Mouse (Mus musculus): Measurements from ENCODE around the gene Zdhhc14. TPM values are rescaled to one million over a fixed set of nuclear protein-coding genes. Genes with fewer than 3 reads are reported as not detected.

Gene Zdhhc14
- polyA plus RNA-seq, 2 experiments from 2014 or later, result 0.19 TPM; not detected in 1

DNA sequence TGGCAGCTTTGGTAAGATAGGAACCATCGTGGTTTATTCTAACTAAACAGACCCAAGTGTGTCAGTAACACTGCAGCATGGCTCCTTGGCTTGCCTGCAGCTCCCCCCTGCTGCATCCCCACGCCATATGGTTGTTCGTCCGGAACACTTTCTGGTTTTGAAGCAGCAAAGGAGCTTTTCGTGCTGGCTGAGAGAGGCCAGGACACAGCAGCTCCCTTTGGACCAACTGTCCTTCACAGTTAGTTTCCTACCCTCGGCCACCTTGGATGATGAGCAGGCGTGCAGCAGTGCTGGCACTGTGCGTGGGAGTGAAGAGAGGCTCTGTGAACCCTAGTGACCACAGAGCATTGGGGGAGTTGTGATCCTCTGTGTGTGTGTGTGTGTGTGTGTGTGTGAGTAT lies 64.2 kb downstream of the Zdhhc14 start:
- ATAC-seq, result no peak

DNA sequence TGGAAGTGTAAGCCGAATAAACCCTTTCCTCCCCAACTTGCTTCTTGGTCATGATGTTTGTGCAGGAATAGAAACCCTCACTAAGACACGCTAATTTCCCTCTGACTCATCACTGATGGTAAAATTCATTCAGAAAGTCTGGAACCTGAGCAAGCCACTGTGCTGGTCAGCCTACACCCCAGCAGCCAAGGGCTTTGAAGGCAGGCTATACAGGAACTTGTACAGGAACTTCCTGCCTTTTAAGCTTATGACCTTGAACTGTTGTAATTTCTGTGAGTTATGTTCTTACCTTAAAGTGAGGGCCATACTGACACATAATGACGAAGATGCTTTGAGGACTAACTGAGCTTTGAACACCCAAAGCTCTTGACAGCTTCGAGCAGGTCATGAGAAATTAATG lies 67.9 kb downstream of the Zdhhc14 start:
- no peak for ATAC-seq

DNA sequence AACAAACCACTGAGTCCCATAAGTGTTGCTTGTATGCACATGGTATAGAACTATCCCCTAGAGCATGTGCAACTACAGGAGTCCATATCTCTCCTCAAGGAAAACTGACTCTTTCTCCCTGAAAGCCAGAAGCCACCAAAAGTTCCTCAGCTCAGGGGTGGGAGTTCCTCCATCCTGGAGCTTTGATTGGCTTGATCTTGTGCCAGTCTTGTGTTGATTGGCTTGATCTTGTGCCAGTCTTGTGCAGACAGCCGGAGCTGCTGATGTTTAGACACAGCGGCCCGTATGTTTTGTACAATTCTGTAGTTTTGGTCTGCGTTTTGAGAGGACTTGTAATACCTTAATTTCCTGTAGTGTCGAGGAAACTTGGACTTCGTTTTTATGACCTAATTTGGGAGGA lies 70.8 kb downstream of the Zdhhc14 start:
- no peak for ATAC-seq

DNA sequence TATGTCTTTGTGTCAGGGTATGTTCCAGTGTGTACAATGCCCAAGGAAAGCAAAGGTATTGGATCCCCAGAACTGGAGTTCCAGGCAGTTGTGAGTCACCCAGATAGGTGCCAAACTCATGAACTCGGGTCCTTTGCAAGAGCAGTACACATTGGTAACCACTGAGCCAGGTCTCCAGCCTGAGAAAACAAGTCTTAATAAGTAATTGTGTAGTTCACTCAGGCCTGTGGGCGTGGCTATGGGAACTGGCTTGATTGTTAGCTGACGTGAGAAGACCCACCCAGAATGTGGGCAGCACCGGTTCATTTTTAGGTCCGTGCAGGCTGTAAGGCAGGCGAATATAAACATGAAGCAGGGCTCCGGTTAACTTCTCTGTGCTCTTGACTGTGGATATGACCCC lies 73.6 kb downstream of the Zdhhc14 start:
- ATAC-seq, result no peak

DNA sequence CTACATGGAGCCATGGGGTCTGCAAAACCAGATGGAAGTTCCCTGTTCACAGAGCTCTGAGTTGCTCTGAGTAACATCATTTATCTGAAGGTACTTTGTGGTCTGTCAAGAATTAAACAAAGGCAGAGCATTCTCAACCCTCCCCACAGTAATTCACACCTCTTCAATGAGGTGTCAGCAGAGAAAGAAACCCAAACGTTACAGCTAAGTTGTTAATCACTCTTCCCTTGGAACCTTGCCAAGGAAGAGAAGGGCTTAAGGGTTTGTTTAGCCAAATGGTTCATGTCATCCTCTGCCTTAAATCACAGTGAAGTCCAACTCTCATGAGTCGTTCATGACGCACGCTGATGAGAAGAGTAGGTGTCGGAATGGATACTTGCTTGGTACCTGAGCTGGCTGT lies 75.6 kb downstream of the Zdhhc14 start:
- no peak for ATAC-seq

DNA sequence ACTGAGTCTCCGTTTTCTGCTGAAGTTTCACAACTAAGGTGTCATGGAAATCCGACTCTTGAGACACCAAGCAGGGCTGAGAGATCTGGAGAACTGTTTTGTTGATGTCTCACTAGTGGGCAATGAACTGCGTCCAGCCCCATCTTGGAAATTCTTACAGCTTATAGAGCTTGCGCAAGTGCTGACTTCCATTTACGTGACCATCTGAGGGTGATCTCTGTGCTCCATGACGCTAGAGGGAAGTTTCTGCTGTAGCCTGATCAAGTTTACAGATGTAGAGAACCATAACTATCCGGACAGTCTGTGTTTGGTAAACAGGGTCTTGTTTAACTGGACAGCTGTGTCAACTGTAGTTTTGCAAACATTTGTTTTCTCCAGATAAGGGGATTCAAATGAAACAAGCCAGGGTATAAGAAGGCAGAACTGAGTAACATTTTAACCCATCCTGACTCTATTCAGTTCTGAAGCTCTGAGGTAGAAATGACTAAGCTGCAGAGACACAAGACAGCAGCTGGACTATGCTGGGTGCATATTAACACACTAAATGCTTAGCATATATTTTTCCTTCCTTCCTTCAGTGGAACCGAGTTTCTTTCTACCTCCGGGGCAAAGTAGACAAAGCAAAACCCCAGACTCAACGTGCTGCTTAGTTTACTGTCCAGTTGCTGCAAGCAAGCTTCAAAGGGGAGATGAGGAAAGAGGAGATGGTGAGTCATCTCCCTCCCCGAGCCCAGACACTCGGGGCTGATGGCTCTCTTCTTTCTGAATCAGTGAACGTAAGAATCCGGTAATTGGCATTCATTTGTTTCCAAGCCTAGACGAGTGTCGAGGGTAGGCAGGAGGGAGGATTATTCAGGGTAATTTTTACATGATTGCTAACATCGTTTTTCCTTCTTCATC lies 77.0 kb downstream of the Zdhhc14 start:
- no peak for ATAC-seq

DNA sequence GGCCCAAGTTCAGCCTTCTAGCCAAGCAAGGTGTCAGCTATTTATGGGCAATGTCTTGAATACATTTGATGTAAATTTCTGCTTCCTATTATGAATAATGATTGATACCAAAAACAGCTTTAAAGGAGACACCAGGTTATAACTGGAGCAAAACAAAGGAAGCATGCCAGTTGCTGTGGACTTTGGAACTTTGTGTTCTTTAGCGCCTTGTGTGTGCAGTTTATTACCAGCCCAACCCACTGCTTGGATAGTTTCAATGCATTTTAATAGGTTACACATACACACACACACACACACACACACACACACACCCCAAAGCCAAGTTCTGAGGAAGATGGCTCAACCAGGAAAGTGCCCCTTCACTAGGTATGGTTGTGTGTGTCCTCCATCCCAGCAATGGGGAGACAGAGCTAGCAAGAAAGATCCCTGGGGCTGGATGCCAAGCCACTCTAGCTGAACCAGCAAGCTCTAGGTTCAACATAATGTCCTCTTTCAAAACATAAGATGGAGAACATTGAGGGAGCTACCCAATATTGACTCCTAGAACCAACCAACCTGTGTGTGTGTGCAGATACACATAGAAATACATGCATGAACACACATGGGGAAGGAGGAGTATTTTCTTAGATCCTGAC lies 79.9 kb downstream of the Zdhhc14 start:
- no peak for ATAC-seq

DNA sequence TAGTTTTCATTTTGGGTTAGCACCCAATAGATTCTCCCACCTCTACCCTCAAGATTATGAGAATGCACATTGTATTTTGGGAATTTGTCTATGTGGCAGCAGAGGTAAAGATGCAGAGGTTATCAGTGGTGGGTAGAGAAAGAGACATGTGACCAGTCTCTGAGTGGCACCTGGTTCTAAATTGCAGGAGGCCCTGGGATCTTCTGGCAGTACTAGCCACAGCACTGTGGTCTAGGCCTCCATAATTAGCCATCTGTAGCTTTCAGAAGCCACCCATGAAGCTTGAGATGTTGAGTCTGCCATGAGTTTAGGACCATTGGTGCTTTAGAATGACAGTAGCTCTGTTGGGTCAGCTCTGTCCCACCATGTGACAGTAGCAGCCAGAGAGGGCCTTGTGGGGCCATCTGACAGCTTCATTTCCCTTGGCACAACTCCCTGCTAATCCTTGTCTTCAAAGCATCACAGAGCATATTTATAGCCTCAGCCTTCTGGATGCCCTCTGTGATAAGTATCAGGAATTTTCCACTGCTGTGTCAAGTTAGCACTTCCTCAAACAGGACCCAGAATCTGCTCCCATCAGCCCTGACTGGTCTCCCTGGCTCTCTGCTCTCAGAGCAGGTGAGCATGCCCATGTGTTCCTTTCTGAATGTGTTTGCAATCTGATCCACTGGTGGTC lies 80.5 kb downstream of the Zdhhc14 start:
- ATAC-seq, result no peak

DNA sequence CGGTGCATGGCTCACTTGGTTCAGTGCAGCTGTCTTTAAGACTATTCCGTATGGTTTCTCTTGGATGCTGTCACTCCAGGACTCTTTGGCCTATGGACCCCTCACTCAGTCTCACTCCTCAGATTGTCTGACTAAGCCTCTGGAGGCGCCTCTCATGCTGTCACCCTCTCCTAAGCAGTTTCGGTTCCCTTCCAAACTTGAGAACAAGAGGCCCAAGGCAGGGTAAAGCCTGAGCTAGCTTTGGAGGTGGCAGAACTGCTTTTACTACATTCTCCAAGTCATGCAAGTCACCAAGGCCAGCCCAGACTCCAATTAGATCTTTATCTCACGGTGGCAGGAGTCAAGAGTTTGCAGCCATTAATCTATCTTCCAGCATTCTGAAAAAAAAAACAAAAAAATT lies 82.3 kb downstream of the Zdhhc14 start:
- ATAC-seq, result no peak

DNA sequence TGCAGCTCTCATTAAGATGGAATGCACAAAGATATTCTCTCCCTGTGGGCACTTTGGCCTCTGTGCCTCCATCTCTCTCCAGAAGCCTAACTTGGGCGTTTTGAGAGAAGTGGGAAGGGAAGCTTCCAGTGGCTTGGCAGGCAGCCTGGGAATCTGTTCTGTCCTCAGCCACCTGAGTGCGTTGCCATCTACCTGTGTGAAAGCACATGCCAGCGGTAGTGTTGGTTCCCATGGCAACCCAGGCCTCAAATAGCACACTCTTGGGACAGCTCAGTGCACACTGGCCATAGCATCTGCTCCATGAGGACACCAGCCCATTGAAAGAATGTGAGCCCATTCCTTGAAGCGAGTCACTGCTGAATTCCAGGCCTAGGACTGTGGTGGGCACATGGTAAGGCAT lies 83.2 kb downstream of the Zdhhc14 start:
- ATAC-seq, result no peak

DNA sequence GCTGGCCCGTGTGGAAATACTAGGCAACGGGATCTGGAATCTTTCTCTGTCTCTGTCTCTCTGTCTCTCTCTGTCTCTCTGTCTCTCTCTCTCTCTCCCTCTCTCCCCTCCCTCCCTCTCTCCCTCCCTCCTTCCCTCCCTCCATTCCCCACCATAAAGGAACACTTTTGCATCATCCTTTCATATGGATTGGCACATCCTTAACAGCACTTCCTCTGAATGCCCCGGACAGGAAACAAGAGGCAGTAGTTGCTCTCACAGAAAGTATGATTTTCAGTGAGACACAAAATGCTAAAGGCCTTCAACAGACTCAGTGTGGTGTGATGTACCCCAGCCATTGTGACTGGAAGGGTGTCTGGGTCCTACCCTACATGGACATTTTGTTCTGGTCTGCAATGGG lies 89.9 kb downstream of the Zdhhc14 start:
- ATAC-seq, result no peak

DNA sequence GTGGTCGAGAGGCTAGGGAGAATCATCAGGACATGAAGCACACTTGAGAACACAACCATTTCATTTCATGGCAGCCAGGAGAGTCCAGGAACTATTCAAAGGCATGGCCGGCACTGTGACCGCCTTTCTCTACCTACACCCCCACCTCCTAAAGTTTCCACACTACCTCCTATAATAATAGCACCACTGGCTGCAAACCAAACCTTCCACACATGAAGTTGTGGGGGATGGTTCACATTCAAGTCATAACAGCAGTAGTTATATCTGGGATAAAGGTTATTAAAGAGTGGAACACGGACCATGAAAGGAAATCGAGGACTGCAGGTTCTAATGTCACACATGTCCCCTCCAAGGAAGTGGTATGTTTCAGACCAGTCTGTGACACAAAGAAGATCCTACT lies 90.6 kb downstream of the Zdhhc14 start:
- no peak for ATAC-seq

DNA sequence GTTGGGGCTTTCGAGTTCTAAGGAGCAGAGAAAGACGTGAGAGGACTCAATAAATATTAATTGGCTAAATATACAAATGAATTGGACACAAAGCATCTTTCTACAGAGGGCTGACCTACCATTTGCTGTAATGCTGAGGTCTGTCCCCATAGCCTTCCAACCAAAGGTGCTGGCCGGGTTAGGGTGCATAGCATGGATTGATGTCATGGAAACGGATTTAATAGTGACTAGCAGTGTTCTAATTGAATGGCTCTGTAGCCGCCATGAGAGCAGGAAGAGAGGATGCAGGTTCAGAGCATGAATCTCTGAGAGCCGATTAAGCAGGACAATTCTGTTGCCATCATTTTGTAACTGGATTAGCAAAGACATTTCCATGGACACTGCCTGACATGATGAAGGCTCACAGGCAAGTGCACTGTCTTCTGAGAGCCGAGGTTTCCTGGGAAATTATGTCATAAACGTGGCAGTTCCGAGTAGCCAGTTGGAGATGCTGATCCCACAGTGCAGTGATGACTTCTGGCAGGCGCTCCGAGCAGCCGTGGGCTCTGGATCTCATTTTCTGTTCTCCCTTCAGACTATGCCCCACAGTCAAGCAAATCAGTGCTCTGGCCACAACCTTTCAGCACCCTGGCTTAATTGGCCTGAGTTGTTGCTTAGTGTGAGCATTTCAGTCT lies 91.3 kb downstream of the Zdhhc14 start:
- no peak for ATAC-seq

DNA sequence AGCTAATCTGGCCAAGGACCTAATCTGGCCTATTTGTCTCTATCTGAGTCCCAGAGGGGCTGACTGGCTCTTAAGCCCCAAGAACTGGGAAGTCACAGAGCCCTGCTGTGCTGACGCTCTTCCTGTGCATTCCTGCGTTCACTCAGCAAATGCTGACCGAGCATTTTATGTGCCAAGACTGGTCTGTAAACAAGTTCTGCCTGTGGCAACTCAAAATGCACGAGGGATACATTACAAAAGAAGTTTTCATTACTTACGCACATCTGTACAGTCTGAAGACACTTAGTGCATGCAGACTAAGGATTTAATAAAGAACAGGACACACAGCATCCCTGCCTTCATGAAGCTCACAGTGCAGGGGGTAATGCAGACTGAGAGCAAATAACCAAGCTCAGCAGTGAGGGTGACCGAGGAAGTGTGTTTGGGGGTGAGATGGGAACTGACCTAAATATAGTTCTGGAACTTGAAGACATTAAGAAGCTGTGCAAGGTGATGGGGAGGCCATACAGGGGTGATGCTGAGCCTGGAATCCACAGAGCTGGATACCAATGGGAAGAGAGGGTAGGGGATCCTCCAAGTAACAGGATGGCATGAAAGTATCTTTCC lies 99.3 kb downstream of the Zdhhc14 start:
- no peak for ATAC-seq

DNA sequence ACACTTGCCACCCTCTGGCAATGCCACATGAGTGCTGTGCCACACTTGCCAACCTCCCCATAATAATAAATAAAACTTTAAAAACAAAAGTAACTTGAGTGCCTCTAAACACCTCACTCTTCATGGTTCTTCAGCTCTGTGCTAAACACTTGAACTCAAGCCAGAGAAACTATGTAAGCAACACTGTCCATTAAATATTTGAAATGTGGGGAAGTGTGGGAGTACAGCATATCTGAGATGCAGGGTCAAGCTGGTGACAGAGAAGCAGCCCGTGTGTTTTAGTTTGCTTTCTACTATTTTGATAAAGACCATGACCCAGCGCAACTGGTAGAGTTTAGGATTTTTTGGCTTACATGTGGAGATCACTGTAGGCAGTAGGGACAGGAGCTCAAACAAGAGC lies 100.7 kb downstream of the Zdhhc14 start:
- ATAC-seq, result no peak

DNA sequence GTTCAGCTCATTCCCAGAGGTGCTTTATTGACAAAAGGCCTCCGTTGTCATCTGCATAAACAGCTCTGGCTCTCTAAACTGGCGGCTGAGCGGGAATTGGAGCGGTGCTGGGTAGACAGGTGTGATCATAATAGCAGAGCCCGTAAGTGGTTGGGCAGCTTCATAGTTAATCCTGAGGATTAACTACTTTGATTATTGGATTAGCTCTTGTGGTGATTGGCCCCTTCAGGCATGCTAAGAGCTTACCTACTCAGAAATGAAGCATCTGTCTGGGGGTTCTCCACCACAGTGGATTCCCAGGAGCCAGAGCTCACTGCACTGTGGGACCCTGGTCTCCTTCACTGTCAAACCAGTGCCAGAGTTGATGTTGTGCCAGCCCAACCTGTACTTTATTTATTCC lies 102.7 kb downstream of the Zdhhc14 start:
- no peak for ATAC-seq

DNA sequence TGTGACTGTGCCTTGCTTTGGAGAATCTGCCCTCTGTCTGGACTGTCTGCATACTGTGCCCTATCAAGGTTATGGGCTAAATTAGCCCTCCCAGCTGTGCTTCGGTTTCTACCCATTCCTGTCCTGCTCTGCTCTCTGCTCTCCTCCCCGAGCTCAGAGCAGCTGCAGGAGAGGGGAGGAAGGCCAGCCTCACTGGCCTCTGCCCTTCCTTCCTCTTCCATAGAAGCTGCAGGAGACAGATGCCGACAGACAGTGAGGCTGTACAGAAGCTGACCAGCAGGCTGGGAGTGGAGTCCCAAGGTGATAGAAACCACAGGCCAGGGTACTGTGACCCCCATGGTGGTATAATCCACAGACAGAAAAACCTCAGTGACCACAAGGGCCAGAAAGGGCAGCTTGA lies 104.1 kb downstream of the Zdhhc14 start:
- ATAC-seq, result no peak

DNA sequence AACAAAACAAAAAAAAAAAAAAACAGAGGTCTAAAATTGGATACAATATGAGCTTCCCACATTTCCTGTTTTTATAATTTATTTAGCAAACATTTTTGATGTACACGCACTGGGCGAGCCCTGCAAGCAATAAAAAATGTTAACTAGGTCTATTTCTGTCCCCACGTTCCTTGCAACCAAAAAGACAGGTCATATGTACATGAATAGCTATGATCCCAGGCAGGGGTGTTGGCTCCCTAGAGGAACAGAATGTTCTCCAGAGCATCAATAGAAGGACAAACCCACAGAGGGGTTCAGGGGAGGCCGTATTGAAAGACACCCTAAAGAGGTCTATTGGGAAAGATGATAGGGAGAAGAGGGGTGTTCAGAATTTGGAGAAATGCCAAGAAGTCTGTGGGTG lies 106.6 kb downstream of the Zdhhc14 start:
- ATAC-seq, result no peak

DNA sequence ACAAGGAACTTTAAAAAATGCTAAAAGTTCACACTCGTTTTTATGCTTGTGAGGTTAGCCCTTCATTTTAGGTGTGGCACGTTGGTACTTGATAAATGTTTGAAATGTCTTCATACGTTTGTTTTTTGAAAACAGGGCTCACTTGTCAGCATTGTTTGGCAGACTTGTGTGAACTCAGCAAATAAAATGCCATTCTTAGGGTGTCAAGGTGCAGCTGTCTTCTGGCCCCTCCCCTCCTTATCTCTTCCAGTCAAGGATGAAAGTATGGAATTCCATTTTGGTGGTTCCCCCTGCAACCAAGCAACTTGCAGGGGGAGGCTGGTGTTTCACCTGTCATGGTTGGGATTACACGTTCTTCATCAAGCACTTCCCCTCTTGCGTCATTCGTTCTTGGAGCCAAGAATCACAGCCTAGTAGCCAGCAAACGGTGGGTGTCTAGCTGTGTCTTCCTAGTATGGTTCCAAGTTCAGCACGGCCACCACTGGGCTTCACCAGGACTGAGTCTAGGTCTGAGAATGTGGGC lies 108.2 kb downstream of the Zdhhc14 start:
- ATAC-seq, result no peak

DNA sequence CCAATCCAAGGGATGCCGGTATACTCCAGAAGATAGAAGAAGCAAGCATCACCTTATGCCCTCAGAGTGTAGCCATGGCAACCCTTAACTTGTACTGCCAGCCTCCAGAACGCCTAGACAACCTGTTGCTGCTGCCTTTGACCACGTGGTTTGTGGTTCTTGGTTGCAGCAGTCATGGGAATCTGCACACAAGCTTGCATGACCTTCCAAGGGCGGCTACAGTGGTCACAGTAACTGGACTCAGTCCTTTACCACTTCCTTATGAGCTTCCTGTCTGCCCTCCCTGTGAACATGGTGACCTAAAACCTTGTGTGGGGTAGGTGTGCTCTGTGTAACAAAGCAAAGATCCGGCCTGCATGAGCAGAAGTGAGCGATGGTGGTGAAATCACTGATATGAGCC lies 109.6 kb downstream of the Zdhhc14 start:
- ATAC-seq, result no peak

DNA sequence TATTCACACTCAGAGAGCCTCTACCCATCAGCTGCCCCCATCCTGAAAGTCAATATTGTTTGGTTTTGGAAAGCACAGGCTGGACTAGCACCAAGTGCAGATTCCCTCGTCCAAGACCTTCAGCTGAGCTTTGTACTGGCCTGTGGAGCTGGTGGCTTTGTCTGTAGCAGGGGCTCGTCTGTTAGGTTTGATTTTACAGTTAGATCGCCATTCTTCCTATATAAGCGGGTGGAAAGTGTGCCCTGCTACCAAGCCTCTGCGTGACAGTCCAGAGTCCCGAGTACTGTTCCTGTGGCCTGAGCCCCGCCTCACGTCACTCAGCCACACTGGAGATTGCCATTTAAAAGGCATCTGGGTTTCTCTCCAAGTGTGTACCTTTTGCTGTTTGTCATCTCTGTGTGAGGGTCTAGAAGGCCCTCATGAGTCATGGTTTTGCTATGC lies 113.8 kb downstream of the Zdhhc14 start:
- ATAC-seq, result no peak

DNA sequence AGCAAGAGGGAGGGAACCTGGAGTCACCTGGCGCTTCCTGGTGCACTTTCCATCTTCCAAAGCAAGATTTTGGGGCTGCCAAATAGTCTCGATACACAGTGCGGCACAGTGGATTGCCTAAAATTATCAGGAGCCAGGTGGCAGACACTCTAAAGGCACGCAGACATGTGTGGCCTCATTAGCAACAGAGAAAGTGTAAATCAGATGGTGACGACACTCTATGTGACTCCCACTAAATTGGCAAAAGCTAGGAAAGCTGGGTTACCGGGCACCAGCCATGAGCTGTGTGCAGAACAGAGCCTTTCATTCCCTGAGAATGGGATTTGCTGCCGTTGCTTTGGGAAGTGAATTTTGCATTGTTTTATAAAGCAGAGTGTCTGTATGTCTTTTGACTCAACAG lies 115.0 kb downstream of the Zdhhc14 start:
- no peak for ATAC-seq
